Mouse (Mus musculus) adrenal gland, postnatal 0 days (tissue): ENCODE measurements around the gene Zhx3. TPM values are rescaled to one million over a fixed set of nuclear protein-coding genes. Genes with fewer than 3 reads are reported as not detected.

Experiments
- polyA plus RNA-seq: library from polyadenylated mRNA; unstranded; fragments of >200 nt; fragmentation: Nextera tagmentation; extraction: Ambion mirVana; gene quantifications from 2 replicates; pipeline ENCODE4 v1.2.1, GENCODE M21; 2015

The Zhx3 gene
- 9.5 and 11.0 TPM in 2 replicates for polyA plus RNA-seq

DNA sequence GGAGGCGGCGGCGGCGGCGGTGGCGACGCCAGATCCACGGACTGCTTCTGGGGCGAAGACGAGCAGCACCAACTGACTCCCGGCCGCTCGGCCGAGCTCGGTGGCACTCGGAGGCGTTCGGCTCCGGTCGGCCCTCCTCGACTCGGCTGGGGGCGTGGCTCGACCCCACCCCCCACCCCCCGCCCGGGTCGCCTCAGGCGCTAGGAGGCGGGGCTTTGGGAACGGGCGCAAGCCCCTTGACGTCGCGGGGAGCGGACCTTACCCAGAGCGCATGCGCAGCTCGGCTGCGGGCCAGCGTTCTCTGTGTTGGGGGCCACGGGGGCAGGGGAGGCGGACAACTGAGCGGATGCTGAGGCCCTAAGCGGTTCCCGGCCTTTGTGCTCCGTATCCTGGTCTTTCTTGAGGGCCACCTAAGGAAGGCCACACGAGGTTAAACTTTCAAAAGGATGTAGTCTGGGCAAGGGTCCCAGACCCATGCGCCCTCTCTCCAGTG lies at the start of gene Zhx3:
Gene Zhx3 (minus strand): TSS at position 109 of the 493 bp plus-strand sequence.

DNA sequence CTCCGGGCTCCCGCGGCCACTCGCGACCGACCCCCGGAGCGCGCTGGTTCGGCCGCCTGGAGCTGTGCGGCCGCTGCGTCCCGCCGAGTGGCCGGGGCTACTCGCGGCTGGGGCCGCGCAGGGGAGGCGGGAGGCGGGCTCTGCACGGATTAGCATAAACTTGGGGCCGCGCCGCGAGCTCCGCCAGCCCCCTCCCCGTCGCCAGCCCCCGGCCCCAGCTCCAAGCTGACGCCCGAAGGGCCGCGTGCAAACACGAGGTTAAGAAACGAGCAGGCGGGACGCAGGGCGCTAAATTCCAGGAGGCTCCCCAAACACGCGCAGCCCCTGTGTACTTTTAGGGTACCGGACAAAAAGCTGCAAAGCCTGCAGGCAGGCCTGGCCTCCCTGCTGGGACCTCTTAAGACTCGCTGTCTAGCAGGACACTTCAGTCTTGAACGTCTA lies 39.5 kb upstream of the Zhx3 start, which contains the start of gene Emilin3:
Gene Emilin3 (minus strand): TSS at position 98 of the 441 bp plus-strand sequence.

DNA sequence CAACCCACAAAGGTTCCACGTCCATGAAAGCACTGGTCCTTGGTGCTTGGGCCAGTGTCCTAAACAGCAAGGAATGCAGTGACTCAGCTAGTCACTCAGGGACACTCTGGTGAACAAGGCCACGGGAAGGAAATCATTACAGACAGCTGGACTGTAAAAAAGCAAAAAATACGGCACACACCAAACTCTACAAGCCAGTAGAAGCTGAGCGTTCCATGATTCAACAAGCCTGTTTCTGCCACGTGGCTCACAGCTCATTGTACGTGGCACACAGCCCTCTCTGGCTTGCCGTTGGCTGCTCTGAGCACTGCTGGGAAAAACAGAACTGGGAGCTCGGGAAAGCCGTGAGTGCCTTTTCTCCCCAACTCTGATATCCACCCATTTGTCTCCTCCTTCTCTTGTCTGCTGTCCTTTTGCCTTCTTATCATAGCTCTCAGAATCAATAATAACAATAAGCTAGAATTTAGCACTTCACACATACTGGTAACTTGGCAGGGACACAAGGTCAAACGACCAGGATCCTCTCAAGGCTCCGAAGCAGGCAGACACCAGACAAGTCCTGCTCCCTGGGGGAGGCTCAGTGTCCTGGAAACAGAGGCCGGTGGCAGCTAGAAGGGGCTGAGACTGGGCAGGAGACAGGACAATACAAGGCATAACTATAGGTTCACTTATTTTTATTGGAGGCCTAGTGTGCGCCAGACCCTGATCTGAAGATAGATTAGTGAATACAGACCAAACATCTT lies 7.8 kb upstream of the Zhx3 start, which contains the start of gene Lpin3:
Gene Lpin3 (plus strand): TSS at position 218 of the 743 bp plus-strand sequence.

DNA sequence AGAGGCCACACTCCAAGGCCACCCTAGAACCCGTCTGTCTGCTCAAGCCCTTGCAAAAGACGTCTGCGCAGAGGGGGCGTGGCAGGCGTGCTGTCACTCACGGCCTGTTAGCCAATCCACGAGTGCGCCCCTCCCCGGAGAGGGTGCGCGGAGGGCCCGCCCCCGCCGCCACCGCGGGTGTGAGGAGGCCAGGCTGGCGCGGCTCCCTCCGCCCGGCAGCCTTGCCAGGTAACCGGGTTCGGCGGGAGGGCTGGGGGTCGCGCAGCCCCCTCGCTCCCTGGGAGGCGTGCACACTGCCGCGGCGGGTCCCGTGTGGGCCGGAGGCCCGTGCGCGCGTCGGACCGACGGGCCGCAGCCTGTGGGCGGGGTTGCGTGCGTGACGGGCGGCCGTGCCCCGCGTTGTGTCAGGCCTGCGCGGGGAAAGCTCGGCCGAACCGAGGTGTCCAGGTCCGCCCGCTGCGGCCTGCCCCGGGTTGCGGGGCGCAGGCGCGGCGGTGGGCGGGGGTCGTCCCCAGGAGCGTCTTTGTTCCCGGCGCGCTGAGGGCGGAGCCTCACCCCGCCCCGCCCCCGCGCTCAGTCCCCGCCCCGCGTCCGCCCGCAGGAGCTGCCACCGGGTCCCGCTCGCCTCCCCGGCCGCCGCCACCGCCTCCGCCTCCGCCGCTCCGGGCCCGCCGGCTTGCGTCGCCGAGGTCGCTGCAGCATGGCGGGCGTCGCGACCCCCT lies 141.5 kb downstream of the Zhx3 start, which contains the start of gene Plcg1:
Gene Plcg1 (plus strand): TSS at position 184 of the 722 bp plus-strand sequence.

Other genes with a start within 250 kb of the Zhx3 start
- gene Top1, start 227.1 kb downstream of the Zhx3 start, polyA plus RNA-seq = 26.7 and 40.1 TPM in 2 replicates
- 18.7 and 31.6 TPM in 2 replicates for gene Plcg1, start 141.7 kb downstream of the Zhx3 start, polyA plus RNA-seq
- 9.5 and 26.2 TPM in 2 replicates for gene Lpin3, start 7.7 kb upstream of the Zhx3 start, polyA plus RNA-seq
- 2.0 and 4.7 TPM in 2 replicates for gene Emilin3, start 39.3 kb upstream of the Zhx3 start, polyA plus RNA-seq
- gene Chd6, start 236.1 kb upstream of the Zhx3 start, polyA plus RNA-seq = 14.3 and 19.0 TPM in 2 replicates